Mouse (Mus musculus): ENCODE results near the gene Fam234b.

- no peak for TF ChIP-seq CTCF (IDR thresholded peaks at IDR 0.05; ENCODE audit: low read depth, low read length)
- no peak for TF ChIP-seq GATA2 (IDR thresholded peaks at IDR 0.05; ENCODE audit: borderline replicate concordance, low read depth, low read length)
Observed at GRCm38 (mm10) chr6:135149175-135149574, 48.6 kb upstream of the Fam234b start.

All from G1E (cell line).